8 mouse cellular contexts compared by ENCODE assay signal in genomic region chr19:21747356-21747755, GRCm38 (mm10). TPM values are rescaled to one million over a fixed set of nuclear protein-coding genes. Genes with fewer than 3 reads are reported as not detected.
A peak's percentile ranks its signal among the peaks of the same experiment; 100 is the strongest.
DNase-seq lines count a peak whose midpoint lies in the region; ATAC-seq and TF ChIP-seq lines count a peak whose summit lies in the region.

No protein-coding gene starts in this region.

- H3K9me3 ChIP-seq in kidney, postnatal 0 days (replicated peaks; ENCODE audit: low read length) = no peaks in the 10 kb centered on the region
- no peaks in the 10 kb centered on the region for H3K9me3 ChIP-seq in liver, embryonic 13.5 days (replicated peaks)

- WGBS in kidney, postnatal 0 days = 12% methylated on average over 4 of the region's 4 CpGs
- 18% methylated on average over 4 of the region's 4 CpGs for WGBS in liver, embryonic 13.5 days (ENCODE audit: insufficient replicate concordance)

- no peaks in the 10 kb centered on the region for H3K79me3 ChIP-seq in C2C12 (ENCODE audit: low read depth)

- H3K4me3 ChIP-seq in C2C12 (ENCODE audit: insufficient read depth, poor library complexity, severe bottlenecking) = no peak overlapping the region
- no peak overlapping the region for H3K4me3 ChIP-seq in kidney, postnatal 0 days (replicated peaks; ENCODE audit: low read depth, low read length)
- no peak overlapping the region for H3K4me3 ChIP-seq in liver, embryonic 13.5 days (replicated peaks)

- H3K27ac ChIP-seq in kidney, postnatal 0 days = no peak overlapping the region
- no peak overlapping the region for H3K27ac ChIP-seq in liver, embryonic 13.5 days

- no peak for ATAC-seq in kidney, postnatal 0 days (replicated peaks; ENCODE audit: low FRiP score, low read depth)
- no peak for ATAC-seq in liver, embryonic 13.5 days (ENCODE audit: low read depth)

- no peaks in the 10 kb centered on the region for H3K4me1 ChIP-seq in kidney, postnatal 0 days (replicated peaks; ENCODE audit: insufficient read depth, low read length)
- no peaks in the 10 kb centered on the region for H3K4me1 ChIP-seq in liver, embryonic 13.5 days (replicated peaks)

- no peak overlapping the region for H3K9ac ChIP-seq in kidney, postnatal 0 days (ENCODE audit: low read depth, low read length)
- H3K9ac ChIP-seq in liver, embryonic 13.5 days = no peak overlapping the region

- DNase-seq in Muller cell, postnatal 12 days (ENCODE audit: inconsistent ontology term) = peak; percentile 62
- peak; percentile 74 for DNase-seq in cerebellum, adult 8-10 months
- peak; percentile 23 to 49 for DNase-seq in frontal cortex, postnatal 14 days (ENCODE audit: low spot score in 2 of 2)
- peak; percentile 89 for DNase-seq in kidney, postnatal 0 days (ENCODE audit: low spot score)
- DNase-seq in liver, embryonic 13.5 days = peak; percentile 5
- peak; percentile 69 for DNase-seq in right cerebral cortex, adult 18-20 months
- DNase-seq in urinary bladder, postnatal 14 days (ENCODE audit: low spot score) = peak; percentile 63

- no peaks in the 10 kb centered on the region for H3K36me3 ChIP-seq in C2C12 (ENCODE audit: control insufficient read depth, insufficient read depth)
- H3K36me3 ChIP-seq in kidney, postnatal 0 days (ENCODE audit: insufficient read depth, low read length) = no peaks in the 10 kb centered on the region
- H3K36me3 ChIP-seq in liver, embryonic 13.5 days = no peaks in the 10 kb centered on the region

- no peaks in the 10 kb centered on the region for H3K27me3 ChIP-seq in C2C12 (ENCODE audit: control insufficient read depth, insufficient read depth, insufficient read length)
- no peaks in the 10 kb centered on the region for H3K27me3 ChIP-seq in kidney, postnatal 0 days (ENCODE audit: insufficient read depth, low read length)
- H3K27me3 ChIP-seq in liver, embryonic 13.5 days = no peaks in the 10 kb centered on the region

- no peak overlapping the region for H3K4me2 ChIP-seq in kidney, postnatal 0 days (ENCODE audit: low read length)
- no peak overlapping the region for H3K4me2 ChIP-seq in liver, embryonic 13.5 days

- peak; percentile 61 for TF ChIP-seq CTCF in C2C12 (IDR thresholded peaks at IDR 0.05; ENCODE audit: control insufficient read depth, insufficient read depth, insufficient read length)
- peak; percentile 98 for TF ChIP-seq CTCF in kidney, postnatal 0 days (IDR thresholded peaks at IDR 0.05; ENCODE audit: low read depth)

- H3ac ChIP-seq in C2C12 (ENCODE audit: control insufficient read depth, insufficient read length, low read depth) = no peak overlapping the region

- no peaks in the 10 kb centered on the region for H3K79me2 ChIP-seq in C2C12 (ENCODE audit: control insufficient read depth, insufficient read depth)

TF ChIP-seq in C2C12, 6 proteins besides CTCF, POLR2A, EP300 and RAD21:
- TF ChIP-seq MYOD1 (IDR thresholded peaks at IDR 0.05; ENCODE audit: control insufficient read depth, insufficient read length, low read depth) (no peak), USF1 (IDR thresholded peaks at IDR 0.05; ENCODE audit: low read depth) (no peak), CEBPB (IDR thresholded peaks at IDR 0.05; ENCODE audit: low read depth) (no peak), FOSL1 (IDR thresholded peaks at IDR 0.05; ENCODE audit: insufficient read depth, low read length, poor library complexity, severe bottlenecking) (no peak), MAX (IDR thresholded peaks at IDR 0.05) (no peak), MYOG (IDR thresholded peaks at IDR 0.05; ENCODE audit: control insufficient read depth, extremely low read depth, insufficient read length) (no peak)

RNA-seq across cellular contexts. Expression of gene Cemip2, which starts 30.8 kb away (rescaled TPM):
- polyA plus RNA-seq in C2C12 (2012; fragmentation: generic; extraction: Trizol) = 12.6 TPM
- polyA plus RNA-seq in kidney, postnatal 0 days (2015; fragmentation: Nextera tagmentation; extraction: Ambion mirVana) = 14.1 and 16.3 TPM in 2 replicates
- polyA plus RNA-seq in liver, embryonic 13.5 days (2015; fragmentation: Nextera tagmentation; extraction: Ambion mirVana) = 7.2 and 8.7 TPM in 2 replicates

Comparison
In these comparisons a context has a peak if more than half of its experiments do, and no peak if none do; other contexts are left out.
1. DNase-seq: peak in every context shown above with its lines; median percentile 89 in kidney, postnatal 0 days; 74 in cerebellum, adult 8-10 months; 69 in right cerebral cortex, adult 18-20 months; 63 in urinary bladder, postnatal 14 days; 62 in Muller cell, postnatal 12 days; 36 in frontal cortex, postnatal 14 days; 5 in liver, embryonic 13.5 days.